Mouse (Mus musculus) T-helper 1 cell (primary cell): ENCODE measurements around the gene Luc7l2.
"Not testable (repeated sequence)": the region's sequence is repeated elsewhere in the genome, so short reads cannot be mapped to it uniquely, and the experiment has no call there.

Experiments used
- in situ Hi-C: fragments of 300-600 bp; cut with MboI, MseI; formaldehyde crosslinking; loops from one replicate; pipeline ENCODE4 v1.15.1; 2025; ENCODE audit warnings: high pct_unique_total_duplicates

The Luc7l2 gene

GRCm38 (mm10) chr6:38551062-38551988 lies at the start of gene Luc7l2:
Luc7l2 (plus strand) TSS chr6:38551334.
- in situ Hi-C loops, result no loop called here

GRCm38 (mm10) chr6:38512096-38512495 lies 39.0 kb upstream of the Luc7l2 start:
- in situ Hi-C loops, result no loop called here

GRCm38 (mm10) chr6:38512830-38513229 lies 38.3 kb upstream of the Luc7l2 start:
- in situ Hi-C loops, result no loop called here

- in situ Hi-C loops, result no loop called here
These were observed 35.9 kb upstream of the Luc7l2 start for GRCm38 (mm10) chr6:38515201-38515600.

- in situ Hi-C loops, result loop anchor here (10.0 kb wide), 1 partner anchor 129 kb away; no protein-coding TSS in a partner anchor
These were observed 27.3 kb upstream of the Luc7l2 start for GRCm38 (mm10) chr6:38523851-38524250.

- in situ Hi-C loops, result loop anchor here (5.0 kb wide), 1 partner anchor 174 kb away; no protein-coding TSS in a partner anchor
These were observed 19.8 kb upstream of the Luc7l2 start for GRCm38 (mm10) chr6:38531211-38531820.

- in situ Hi-C loops, result loop anchor here (5.0 kb wide), 1 partner anchor 175 kb away; no protein-coding TSS in a partner anchor
These were observed 18.4 kb upstream of the Luc7l2 start for GRCm38 (mm10) chr6:38532500-38533420.

GRCm38 (mm10) chr6:38533428-38534405 lies 17.4 kb upstream of the Luc7l2 start, which contains the start of gene Fmc1:
Fmc1 (plus strand) TSS chr6:38533502.
- in situ Hi-C loops, result loop anchor here (5.0 kb wide), 1 partner anchor 176 kb away; no protein-coding TSS in a partner anchor

GRCm38 (mm10) chr6:38534640-38535365 lies 16.3 kb upstream of the Luc7l2 start:
- in situ Hi-C loops, result loop anchor here (5.0 kb wide), 1 partner anchor 178 kb away; no protein-coding TSS in a partner anchor

- in situ Hi-C loops, result no loop called here
These were observed 15.8 kb upstream of the Luc7l2 start for GRCm38 (mm10) chr6:38535366-38535690.

GRCm38 (mm10) chr6:38535788-38536187 lies 15.3 kb upstream of the Luc7l2 start:
- in situ Hi-C loops, result no loop called here

- in situ Hi-C loops, result not testable (repeated sequence)
These were observed 7.0 kb upstream of the Luc7l2 start for GRCm38 (mm10) chr6:38544141-38544540.

GRCm38 (mm10) chr6:38547005-38547404 lies 4.1 kb upstream of the Luc7l2 start:
- in situ Hi-C loops, result not testable (repeated sequence)

GRCm38 (mm10) chr6:38547707-38548106 lies 3.4 kb upstream of the Luc7l2 start:
- in situ Hi-C loops, result no loop called here

- in situ Hi-C loops, result not testable (repeated sequence)
These were observed 2.5 kb upstream of the Luc7l2 start for GRCm38 (mm10) chr6:38548595-38548994.

GRCm38 (mm10) chr6:38549840-38550239 lies 1.3 kb upstream of the Luc7l2 start:
- in situ Hi-C loops, result not testable (repeated sequence)

- in situ Hi-C loops, result no loop called here
These were observed 678 bp upstream of the Luc7l2 start for GRCm38 (mm10) chr6:38550250-38551061.

GRCm38 (mm10) chr6:38551989-38552635 lies 978 bp downstream of the Luc7l2 start:
- in situ Hi-C loops, result no loop called here
